Mouse (Mus musculus) left cerebral cortex, adult 2 months (tissue): ENCODE measurements around the gene Thap3. TPM values are rescaled to one million over a fixed set of nuclear protein-coding genes. Genes with fewer than 3 reads are reported as not detected.

Experiments
- DNase-seq, 2 experiments: peaks; one replicate each; pipeline ENCODE4 v3.0.0; 2021 to 2022; ENCODE audit warnings: low spot score in 2 of 2, mixed read lengths in 1 of 2; ENCODE audit errors: extremely low spot score in 1 of 2
- H3K27ac ChIP-seq: fragments of 200-600 bp; 2 replicates; pipeline ENCODE4 v1.8.1; 2022
- H3K4me3 ChIP-seq: fragments of 200-600 bp; 2 replicates; pipeline ENCODE4 v1.8.1; 2022
- CTCF ChIP-seq: fragments of 200-600 bp; IDR thresholded peaks from 2 replicates; pipeline ENCODE4 v1.8.1; 2022; ENCODE audit warnings: antibody characterized with exemption, mild to moderate bottlenecking, moderate library complexity
- intact Hi-C: fragments of 180-260 bp; cut with DNase I; formaldehyde crosslinking; loops from one replicate; pipeline ENCODE4 v1.15.1; 2025
- total RNA-seq, 2 experiments: library from RNA; stranded (reverse); gene quantifications; 2 replicates each; pipeline ENCODE4 v1.2.3; 2021

Gene Thap3
- total RNA-seq, 2 experiments from 2014 or later = 19.2 to 20.7 TPM

GRCm38 (mm10) chr4:151972221-151972967, 16.4 kb downstream of the Thap3 start:
- intact Hi-C loops = no loop called here
- no peak for DNase-seq
- peak; percentile 78 for TF ChIP-seq CTCF
- H3K27ac ChIP-seq = no peak overlapping the region
- H3K4me3 ChIP-seq = no peak overlapping the region

- no peak for DNase-seq
- no peak overlapping the region for H3K27ac ChIP-seq
- H3K4me3 ChIP-seq = no peak overlapping the region
- no peak for TF ChIP-seq CTCF
- intact Hi-C loops = no loop called here
Measured at GRCm38 (mm10) chr4:151968204-151968921, 20.4 kb downstream of the Thap3 start.

- DNase-seq = no peak
- no peak for TF ChIP-seq CTCF
- H3K27ac ChIP-seq = no peak overlapping the region
- intact Hi-C loops = no loop called here
- no peak overlapping the region for H3K4me3 ChIP-seq
Measured at GRCm38 (mm10) chr4:151962817-151963216, 26.0 kb downstream of the Thap3 start.

GRCm38 (mm10) chr4:151960513-151960854, 28.3 kb downstream of the Thap3 start:
- intact Hi-C loops = no loop called here
- no peak for DNase-seq
- no peak overlapping the region for H3K27ac ChIP-seq
- no peak overlapping the region for H3K4me3 ChIP-seq
- TF ChIP-seq CTCF = no peak

GRCm38 (mm10) chr4:151959849-151960512, 28.8 kb downstream of the Thap3 start:
- H3K4me3 ChIP-seq = no peak overlapping the region
- no peak for DNase-seq
- no peak overlapping the region for H3K27ac ChIP-seq
- intact Hi-C loops = no loop called here
- no peak for TF ChIP-seq CTCF

- no peak overlapping the region for H3K27ac ChIP-seq
- H3K4me3 ChIP-seq = no peak overlapping the region
- no peak for DNase-seq
- intact Hi-C loops = no loop called here
- TF ChIP-seq CTCF = no peak
Measured at GRCm38 (mm10) chr4:151957584-151958315, 31.0 kb downstream of the Thap3 start.

GRCm38 (mm10) chr4:151955791-151956190, 33.0 kb downstream of the Thap3 start:
- intact Hi-C loops = no loop called here
- DNase-seq = no peak
- Histone ChIP-seq H3K4me3 (no peak overlapping the region), H3K27ac (no peak overlapping the region)
- TF ChIP-seq CTCF = no peak

- no peak for TF ChIP-seq CTCF
- DNase-seq = no peak
- intact Hi-C loops = no loop called here
- no peak overlapping the region for H3K27ac ChIP-seq
- no peak overlapping the region for H3K4me3 ChIP-seq
Measured at GRCm38 (mm10) chr4:151953209-151953608, 35.6 kb downstream of the Thap3 start.

GRCm38 (mm10) chr4:151948497-151949471, 40.0 kb downstream of the Thap3 start:
- H3K4me3 ChIP-seq = no peak overlapping the region
- DNase-seq = no peak
- no peak for TF ChIP-seq CTCF
- intact Hi-C loops = no loop called here
- H3K27ac ChIP-seq = no peak overlapping the region

- no peak overlapping the region for H3K4me3 ChIP-seq
- intact Hi-C loops = no loop called here
- H3K27ac ChIP-seq = no peak overlapping the region
- no peak for TF ChIP-seq CTCF
- no peak for DNase-seq
Measured at GRCm38 (mm10) chr4:151946211-151946610, 42.6 kb downstream of the Thap3 start.

GRCm38 (mm10) chr4:151938089-151938488, 50.7 kb downstream of the Thap3 start:
- no peak for TF ChIP-seq CTCF
- DNase-seq = no peak
- intact Hi-C loops = no loop called here
- Histone ChIP-seq H3K27ac (no peak overlapping the region), H3K4me3 (no peak overlapping the region)
